Mouse (Mus musculus) frontal cortex, postnatal 14 days (tissue): Measurements from ENCODE around the gene Eef2.
A peak's percentile ranks its signal among the peaks of the same experiment; 100 is the strongest.
"Not testable (repeated sequence)": the region's sequence is repeated elsewhere in the genome, so short reads cannot be mapped to it uniquely, and the experiment has no call there.

Experiments used
- DNase-seq, 2 experiments: peaks; one replicate each; pipeline ENCODE4 v3.0.0; 2022; ENCODE audit warnings: low spot score in 2 of 2

Eef2 gene

GRCm38 (mm10) chr10:81180946-81181345 lies 4.5 kb downstream of the Eef2 start:
- DNase-seq: no peak

GRCm38 (mm10) chr10:81181860-81182259 lies 5.4 kb downstream of the Eef2 start:
- not testable (repeated sequence) for DNase-seq

- peak; percentile 97 to 99 for DNase-seq
Observed at GRCm38 (mm10) chr10:81182336-81183333, 6.2 kb downstream of the Eef2 start, which contains the start of gene Dapk3. TSS of gene Dapk3 (plus strand) at chr10:81183005.

- DNase-seq: no peak
Observed at GRCm38 (mm10) chr10:81183805-81184204, 7.4 kb downstream of the Eef2 start, which contains the start of gene 4930442H23Rik. TSS of gene 4930442H23Rik (minus strand) at chr10:81183849.

GRCm38 (mm10) chr10:81184765-81185164 lies 8.3 kb downstream of the Eef2 start:
- no peak for DNase-seq

- DNase-seq: no peak
Observed at GRCm38 (mm10) chr10:81187161-81187560, 10.7 kb downstream of the Eef2 start.

- DNase-seq: no peak
Observed at GRCm38 (mm10) chr10:81189821-81190220, 13.4 kb downstream of the Eef2 start.

- DNase-seq: no peak
Observed at GRCm38 (mm10) chr10:81190236-81190911, 13.9 kb downstream of the Eef2 start.

- no peak for DNase-seq
Observed at GRCm38 (mm10) chr10:81190912-81191321, 14.5 kb downstream of the Eef2 start.

GRCm38 (mm10) chr10:81191342-81191982 lies 15.0 kb downstream of the Eef2 start:
- no peak for DNase-seq

- peak; percentile 78 to 84 for DNase-seq
Observed at GRCm38 (mm10) chr10:81192270-81192967, 16.0 kb downstream of the Eef2 start.

- DNase-seq: peak in 1 of 2 experiments; percentile 51
Observed at GRCm38 (mm10) chr10:81192968-81193501, 16.6 kb downstream of the Eef2 start.

GRCm38 (mm10) chr10:81193991-81194774 lies 17.8 kb downstream of the Eef2 start:
- no peak for DNase-seq

GRCm38 (mm10) chr10:81195300-81195699 lies 18.9 kb downstream of the Eef2 start:
- no peak for DNase-seq

GRCm38 (mm10) chr10:81196470-81197065 lies 20.1 kb downstream of the Eef2 start:
- no peak for DNase-seq

- DNase-seq: no peak
Observed at GRCm38 (mm10) chr10:81197305-81197704, 20.9 kb downstream of the Eef2 start.

- no peak for DNase-seq
Observed at GRCm38 (mm10) chr10:81198230-81198629, 21.8 kb downstream of the Eef2 start.

GRCm38 (mm10) chr10:81198990-81199389 lies 22.6 kb downstream of the Eef2 start:
- no peak for DNase-seq

GRCm38 (mm10) chr10:81200141-81200540 lies 23.7 kb downstream of the Eef2 start:
- no peak for DNase-seq
